Mouse (Mus musculus) ES-Bruce4 (cell line): ENCODE measurements around the gene Itgb4. TPM values are rescaled to one million over a fixed set of nuclear protein-coding genes. Genes with fewer than 3 reads are reported as not detected.
"Not testable (repeated sequence)": the region's sequence is repeated elsewhere in the genome, so short reads cannot be mapped to it uniquely, and the experiment has no call there.

ENCODE experiments used
- H3K27ac ChIP-seq: 2 replicates; pipeline ENCODE4 v1.5.1; 2012; ENCODE audit warnings: low read length, inconsistent platforms; ENCODE audit not compliant: insufficient read depth
- H3K27me3 ChIP-seq: 2 replicates; pipeline ENCODE4 v1.6.1; 2012; ENCODE audit warnings: mild to moderate bottlenecking, low read length, inconsistent platforms; ENCODE audit not compliant: control insufficient read depth, poor library complexity, insufficient read depth, severe bottlenecking
- H3K36me3 ChIP-seq: 2 replicates; pipeline ENCODE4 v1.6.1; 2012; ENCODE audit warnings: inconsistent platforms, mild to moderate bottlenecking, low read length, moderate library complexity; ENCODE audit not compliant: control insufficient read depth, poor library complexity, insufficient read depth, severe bottlenecking
- H3K4me1 ChIP-seq: one replicate; pipeline ENCODE4 v1.8.1; 2011; ENCODE audit warnings: low read length; ENCODE audit not compliant: control insufficient read depth, insufficient read depth
- H3K4me3 ChIP-seq: 2 replicates; pipeline ENCODE4 v1.5.1; 2011; ENCODE audit warnings: low read depth, mild to moderate bottlenecking, low read length
- H3K9ac ChIP-seq: 2 replicates; pipeline ENCODE4 v1.6.1; 2012; ENCODE audit warnings: low read depth, mild to moderate bottlenecking, inconsistent platforms; ENCODE audit not compliant: poor library complexity, severe bottlenecking
- H3K9me3 ChIP-seq: replicated peaks from 2 replicates; pipeline ENCODE4 v1.6.1; 2012; ENCODE audit warnings: mild to moderate bottlenecking, low read length, inconsistent platforms; ENCODE audit not compliant: control insufficient read depth, poor library complexity, insufficient read depth, severe bottlenecking
- CTCF ChIP-seq: IDR thresholded peaks from one replicate; pipeline ENCODE4 v1.8.1; 2011; ENCODE audit warnings: low read depth, low read length
- EP300 ChIP-seq: IDR thresholded peaks from 2 replicates; pipeline ENCODE4 v1.6.1; 2011; ENCODE audit warnings: low read depth, low read length; ENCODE audit not compliant: insufficient read depth
- POLR2A ChIP-seq: IDR thresholded peaks from one replicate; pipeline ENCODE4 v1.8.1; 2011; ENCODE audit warnings: low read length; ENCODE audit not compliant: insufficient read depth
- polyA plus RNA-seq: library from polyadenylated mRNA; stranded (reverse); fragments of >200 nt; gene quantifications from 2 replicates; pipeline ENCODE4 v1.2.4, GENCODE M21; 2011; ENCODE audit warnings: low read depth; ENCODE audit not compliant: missing spikeins, insufficient read depth, insufficient read length

Gene Itgb4
- polyA plus RNA-seq, 1 experiment, result 9.3 TPM

DNA sequence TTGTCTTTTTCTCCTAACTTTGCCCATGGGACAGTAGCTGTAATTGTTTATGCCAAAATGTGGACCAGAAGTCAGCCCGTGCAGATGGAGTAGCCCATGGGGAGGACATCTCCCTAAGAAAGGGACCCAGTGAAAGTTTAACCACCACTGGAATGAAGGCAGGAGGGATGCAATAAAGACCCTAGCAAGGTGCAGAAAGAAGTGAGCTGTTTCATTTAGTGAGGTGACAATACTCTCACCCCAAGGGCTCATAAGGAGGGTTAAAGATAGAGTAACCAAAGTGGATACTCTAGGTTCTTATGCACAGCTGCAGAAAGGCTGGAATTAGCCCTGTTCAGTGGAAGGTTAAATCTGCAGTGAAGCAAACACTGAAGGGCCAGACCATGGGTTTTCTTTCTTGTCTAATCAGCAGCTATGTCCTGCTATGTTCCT lies 44.9 kb downstream of the Itgb4 start:
- Histone ChIP-seq H3K4me1 (no peaks in the 10 kb centered on the region), H3K27me3 (no peaks in the 10 kb centered on the region), H3K9ac (no peak overlapping the region), H3K27ac (no peak overlapping the region), H3K4me3 (no peak overlapping the region), H3K9me3 (no peaks in the 10 kb centered on the region), H3K36me3 (peaks cover 18% of the 10 kb centered on the region)
- TF ChIP-seq POLR2A (no peak), EP300 (no peak), CTCF (no peak)

DNA sequence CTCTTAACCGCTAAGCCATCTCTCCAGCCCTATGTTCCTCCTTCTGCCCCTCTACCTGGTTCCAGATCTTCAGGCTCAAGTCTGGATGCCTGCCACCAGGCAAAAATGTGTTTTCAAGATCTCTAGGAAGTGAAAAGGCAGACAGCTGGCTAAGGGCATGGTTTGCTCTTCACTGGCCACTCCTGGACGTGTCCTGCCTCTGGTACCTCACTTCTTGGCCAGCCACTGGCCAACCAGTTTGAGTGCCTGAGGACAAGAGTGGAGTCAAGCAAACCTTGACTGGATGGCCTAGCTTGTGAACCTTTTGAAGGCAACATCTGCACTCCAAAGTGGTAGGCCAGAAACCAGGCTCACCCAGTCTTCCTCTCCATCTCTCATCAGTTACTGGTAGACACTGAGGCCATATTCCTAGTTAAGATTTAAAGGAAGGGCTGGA lies 45.5 kb downstream of the Itgb4 start:
- TF ChIP-seq EP300, result no peak
- no peak for TF ChIP-seq CTCF
- TF ChIP-seq POLR2A, result no peak
- Histone ChIP-seq H3K9me3 (no peaks in the 10 kb centered on the region), H3K4me3 (no peak overlapping the region), H3K9ac (no peak overlapping the region), H3K27ac (no peak overlapping the region), H3K27me3 (no peaks in the 10 kb centered on the region), H3K4me1 (no peaks in the 10 kb centered on the region), H3K36me3 (peaks cover 18% of the 10 kb centered on the region)

DNA sequence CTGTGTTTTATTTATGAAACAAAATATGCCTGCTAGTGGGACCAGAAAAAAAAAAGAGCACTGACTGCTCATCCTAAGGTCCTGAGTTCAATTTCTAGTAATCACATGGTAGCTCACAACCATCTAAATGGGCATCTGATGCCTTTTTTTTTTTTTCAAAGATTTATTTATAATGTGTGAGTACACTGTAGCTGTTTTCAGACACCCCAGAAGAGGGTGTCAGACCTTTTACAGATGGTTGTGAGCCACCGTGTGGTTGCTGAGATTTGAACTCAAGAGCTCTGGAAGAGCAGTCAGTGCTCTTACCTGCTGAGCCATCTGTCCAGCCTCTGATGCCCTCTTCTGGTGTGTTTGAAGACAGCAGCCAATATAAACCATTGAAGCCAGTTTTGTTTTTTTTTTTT lies 46.0 kb downstream of the Itgb4 start:
- H3K4me1 ChIP-seq, result no peaks in the 10 kb centered on the region
- no peaks in the 10 kb centered on the region for H3K27me3 ChIP-seq
- no peak overlapping the region for H3K27ac ChIP-seq
- no peak overlapping the region for H3K9ac ChIP-seq
- H3K36me3 ChIP-seq, result peaks cover 18% of the 10 kb centered on the region
- no peak overlapping the region for H3K4me3 ChIP-seq
- TF ChIP-seq CTCF, result no peak
- TF ChIP-seq EP300, result no peak
- TF ChIP-seq POLR2A, result no peak
- H3K9me3 ChIP-seq, result no peaks in the 10 kb centered on the region

DNA sequence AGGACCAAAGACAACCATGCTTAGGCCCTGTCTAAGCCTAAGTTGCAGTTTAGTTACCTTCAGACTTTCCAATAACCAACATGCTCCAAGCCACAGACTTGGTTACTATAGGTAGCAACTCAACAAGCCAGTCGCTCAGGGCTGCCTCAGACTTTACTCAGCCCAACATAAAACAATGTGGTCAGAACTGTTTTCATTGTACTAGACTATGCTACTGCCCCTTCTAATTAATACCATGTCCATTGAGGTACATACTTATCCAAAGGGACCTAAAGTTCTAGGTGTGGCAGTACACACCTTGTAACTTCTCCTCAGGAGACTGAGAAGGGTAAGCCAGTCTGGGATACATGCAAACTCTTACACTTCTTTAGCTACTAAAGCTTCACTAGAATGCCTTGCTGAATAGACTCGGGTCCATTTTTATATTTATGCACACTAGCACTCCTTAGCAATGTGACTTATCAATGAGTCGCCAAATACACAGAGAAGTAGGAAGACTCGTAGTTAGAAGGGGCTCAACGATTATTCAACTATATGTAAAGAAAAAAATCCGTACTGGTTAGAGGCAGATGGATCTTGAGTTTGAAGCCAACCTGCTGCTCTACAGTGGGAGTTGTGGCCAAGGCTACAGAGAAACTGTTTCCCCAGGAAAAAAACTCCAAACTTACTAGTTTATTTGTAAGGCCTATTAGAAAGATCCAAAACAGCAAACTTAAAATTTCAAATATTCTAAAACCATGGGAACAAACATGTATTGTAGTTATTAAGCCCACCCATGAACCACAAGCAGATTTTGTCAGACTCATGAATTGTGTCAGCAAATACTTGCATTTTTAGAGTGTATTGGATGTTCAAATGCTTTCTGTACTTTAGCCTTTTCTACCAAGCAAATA lies 47.1 kb downstream of the Itgb4 start:
- H3K4me3 ChIP-seq, result no peak overlapping the region

DNA sequence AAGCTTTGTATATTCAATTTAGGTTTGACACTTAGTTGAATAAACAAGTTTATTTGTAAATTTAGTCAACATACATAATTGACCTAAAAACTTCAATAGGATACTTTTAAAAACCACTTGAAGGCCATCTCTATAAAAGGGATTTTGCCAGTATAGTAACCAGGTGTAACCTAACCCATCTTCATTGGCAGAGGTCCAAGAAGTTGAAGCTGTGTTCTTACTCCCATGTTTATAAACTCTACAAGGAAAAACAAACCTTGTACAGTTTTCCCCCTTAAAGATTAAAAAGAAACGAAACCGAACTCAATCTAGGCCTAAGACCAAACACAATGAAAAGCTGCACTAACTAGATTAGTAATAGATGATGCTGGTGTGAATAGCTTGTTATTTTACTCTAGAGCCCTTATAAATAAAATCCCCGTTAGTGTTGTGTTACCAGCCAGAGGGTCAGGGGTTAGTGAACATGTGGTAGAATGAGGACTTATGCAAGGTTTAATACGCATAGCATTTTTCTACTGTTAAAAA lies 47.8 kb downstream of the Itgb4 start:
- no peak for TF ChIP-seq CTCF
- no peak for TF ChIP-seq POLR2A
- no peak for TF ChIP-seq EP300
- no peak overlapping the region for H3K4me3 ChIP-seq
- H3K9ac ChIP-seq, result no peak overlapping the region
- H3K27ac ChIP-seq, result no peak overlapping the region
- H3K4me1 ChIP-seq, result no peaks in the 10 kb centered on the region
- H3K36me3 ChIP-seq, result peaks cover 18% of the 10 kb centered on the region
- H3K9me3 ChIP-seq, result no peaks in the 10 kb centered on the region
- no peaks in the 10 kb centered on the region for H3K27me3 ChIP-seq

More for the DNA sequence above, 47.1 kb downstream of the Itgb4 start:
- Histone ChIP-seq H3K27me3 (no peaks in the 10 kb centered on the region), H3K36me3 (peaks cover 18% of the 10 kb centered on the region), H3K4me1 (no peaks in the 10 kb centered on the region), H3K27ac (no peak overlapping the region), H3K9me3 (no peaks in the 10 kb centered on the region), H3K9ac (no peak overlapping the region)
- no peak for TF ChIP-seq CTCF
- no peak for TF ChIP-seq POLR2A
- TF ChIP-seq EP300, result no peak

DNA sequence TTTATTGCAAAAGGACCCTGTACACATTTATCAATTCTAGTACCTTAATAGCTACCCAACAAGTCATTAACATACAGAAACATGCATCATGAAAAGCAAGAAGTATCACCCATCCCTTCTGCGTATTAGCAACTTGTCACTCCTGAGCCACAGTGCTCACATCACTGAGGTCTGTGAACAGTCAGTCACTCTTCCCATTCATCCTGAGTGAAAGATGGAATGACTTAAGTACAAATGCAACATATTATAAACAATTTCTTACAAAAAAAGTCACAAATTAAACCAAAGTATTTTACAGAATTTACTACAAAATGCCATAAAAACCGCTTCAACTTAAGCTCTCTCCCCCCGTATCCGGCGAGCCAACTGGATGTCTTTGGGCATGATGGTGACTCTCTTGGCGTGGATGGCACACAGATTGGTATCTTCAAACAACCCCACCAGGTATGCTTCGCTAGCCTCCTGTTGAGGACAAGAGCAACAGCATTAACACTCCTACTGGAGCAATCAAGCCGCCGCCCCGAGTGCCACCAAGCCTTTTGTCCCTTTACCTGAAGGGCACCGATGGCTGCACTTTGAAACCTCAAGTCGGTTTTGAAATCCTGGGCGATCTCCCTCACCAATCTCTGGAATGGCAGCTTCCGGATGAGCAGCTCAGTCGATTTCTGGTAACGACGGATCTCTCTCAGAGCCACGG lies 48.7 kb downstream of the Itgb4 start:
- H3K4me1 ChIP-seq, H3K9me3 ChIP-seq, H3K27ac ChIP-seq, H3K27me3 ChIP-seq: not testable (repeated sequence)
- H3K9ac ChIP-seq, result peak overlapping the region; percentile 98
- H3K4me3 ChIP-seq, result peak overlapping the region; percentile 89
- peaks cover 18% of the 10 kb centered on the region for H3K36me3 ChIP-seq
